Mouse (Mus musculus) liver, postnatal 0 days (tissue): ENCODE measurements around the gene Lca5l.

ENCODE experiments used
- CTCF ChIP-seq: sonication (generic); IDR thresholded peaks from 2 replicates; pipeline ENCODE4 v1.5.1; 2016; ENCODE audit warnings: antibody characterized with exemption, low read depth
- EP300 ChIP-seq: IDR thresholded peaks from 2 replicates; pipeline ENCODE4 v1.6.1; 2016; ENCODE audit warnings: antibody characterized with exemption, low read depth, mild to moderate bottlenecking

DNA sequence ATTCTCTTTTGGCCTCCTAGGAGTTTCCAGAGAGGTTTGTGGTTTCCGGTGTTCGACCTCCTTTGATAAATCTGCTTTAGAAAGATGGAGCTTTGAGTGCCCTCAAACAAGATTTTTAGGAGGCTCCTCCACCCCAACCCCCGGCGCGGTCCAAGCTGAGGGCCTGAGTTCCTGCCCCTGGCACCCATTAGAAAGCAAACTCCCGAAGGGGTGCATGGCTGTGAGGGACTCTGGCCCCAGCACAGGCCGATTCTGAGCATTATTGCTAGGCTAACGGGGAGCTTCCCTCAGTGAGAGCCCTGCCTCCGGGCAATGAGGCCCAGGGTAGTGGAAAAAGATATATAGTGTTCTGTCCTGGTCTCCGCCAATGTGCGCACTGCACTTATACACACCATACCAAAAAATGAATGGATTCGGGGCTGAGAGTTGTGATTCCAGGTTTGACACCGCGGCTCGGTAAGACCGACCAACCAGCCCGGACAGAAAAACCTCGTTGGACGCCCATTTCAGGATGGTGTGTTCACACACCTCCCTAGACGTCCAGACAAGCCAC is 32.2 kb downstream of the Lca5l start:
- TF ChIP-seq EP300 (no peak), CTCF (no peak)
